Mouse (Mus musculus) lung, postnatal 4 days (tissue): Measurements from ENCODE around the gene Gm21750.
"Not testable (repeated sequence)": the region's sequence is repeated elsewhere in the genome, so short reads cannot be mapped to it uniquely, and the experiment has no call there.

Experiments used
- DNase-seq, 2 experiments: peaks; one replicate each; pipeline ENCODE4 v3.0.0; 2021

Gm21750 gene

GRCm38 (mm10) chr14:73660925-73661324, at the start of gene Gm21750:
Gm21750 (plus strand) TSS chr14:73661225.
- not testable (repeated sequence) for DNase-seq

GRCm38 (mm10) chr14:73614961-73615360, 46.1 kb upstream of the Gm21750 start:
- not testable (repeated sequence) for DNase-seq

DNA sequence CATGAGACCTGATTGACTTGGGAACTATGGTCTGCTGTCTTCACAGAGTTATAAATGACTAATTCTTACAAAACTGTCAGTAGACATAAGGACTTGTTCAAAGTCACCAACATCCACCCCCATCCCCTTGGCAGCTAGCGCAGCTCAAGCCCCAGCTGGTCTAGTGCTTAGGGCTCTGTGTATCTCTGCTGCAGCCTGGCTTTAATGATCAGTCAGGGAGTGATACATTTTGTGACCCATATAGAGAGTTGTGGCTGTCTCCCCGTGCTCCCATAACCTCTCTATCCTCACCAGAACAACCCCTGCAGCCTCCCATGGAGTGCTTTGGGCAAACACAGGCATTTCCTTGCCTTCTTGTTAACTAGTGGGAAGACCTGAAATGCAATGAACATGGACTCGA, 40.1 kb upstream of the Gm21750 start:
- DNase-seq: peak; percentile 21 to 78

DNA sequence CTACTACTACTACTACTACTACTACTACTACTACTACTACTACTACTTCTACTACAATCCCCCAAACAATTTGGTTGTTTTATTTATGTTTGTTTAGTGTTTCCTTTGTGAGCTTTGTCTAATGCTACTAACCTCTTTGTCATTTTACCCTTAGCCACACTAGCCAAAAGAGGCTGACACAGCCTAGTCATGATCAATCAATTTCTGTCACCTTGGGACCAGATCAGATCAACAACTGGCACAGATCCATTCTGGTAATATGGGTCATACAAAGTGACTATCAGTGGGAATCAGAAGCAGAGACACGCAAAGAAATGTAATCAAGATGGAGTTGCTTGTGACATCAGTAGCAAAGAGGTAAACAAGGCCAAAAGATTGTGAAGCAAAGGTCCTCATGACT, 38.0 kb upstream of the Gm21750 start:
- no peak for DNase-seq

- no peak for DNase-seq
Observed at GRCm38 (mm10) chr14:73625469-73625868, 35.6 kb upstream of the Gm21750 start.

DNA sequence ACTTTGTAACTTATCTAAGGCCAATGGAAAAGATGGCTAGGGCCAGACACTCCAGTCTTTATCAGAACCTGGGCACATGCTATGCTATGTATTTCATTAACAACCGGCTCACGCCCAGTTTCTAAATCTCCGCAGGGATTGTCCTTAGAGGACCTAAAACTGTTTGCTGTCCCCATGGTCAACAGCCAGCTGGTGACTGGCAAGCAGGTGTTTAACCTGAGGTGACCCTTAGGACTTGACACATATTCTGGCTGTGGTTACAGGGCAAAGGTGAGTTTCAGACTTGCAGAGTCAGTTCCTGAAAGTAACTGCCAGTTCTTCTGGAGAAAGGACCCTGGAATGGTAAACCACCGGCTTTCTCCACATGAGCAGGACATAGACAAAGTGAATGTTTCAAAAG, 29.5 kb upstream of the Gm21750 start:
- DNase-seq: no peak

- peak; percentile 17 to 41 for DNase-seq
Observed at GRCm38 (mm10) chr14:73632648-73633263, 28.3 kb upstream of the Gm21750 start.

GRCm38 (mm10) chr14:73634356-73634755, 26.7 kb upstream of the Gm21750 start:
- DNase-seq: no peak

DNA sequence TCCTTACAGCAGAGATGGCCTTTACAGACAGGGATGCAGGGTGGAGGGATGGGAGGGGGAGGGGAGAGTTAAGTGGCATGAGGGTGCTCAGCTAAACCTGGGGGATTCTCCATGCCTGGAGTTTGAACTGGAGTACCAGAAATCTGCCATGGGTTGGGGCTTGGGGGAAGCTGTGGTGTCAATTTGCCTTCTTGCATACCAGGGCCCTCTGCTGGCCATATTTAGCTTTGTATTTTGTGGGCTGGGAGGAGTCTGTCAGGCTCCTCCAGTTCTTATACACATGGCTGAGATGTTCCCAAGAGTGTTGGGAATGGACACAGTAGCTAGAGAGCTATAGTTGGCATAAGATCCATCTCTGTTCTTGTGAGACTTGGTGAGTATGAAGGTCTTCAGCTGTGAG, 23.6 kb upstream of the Gm21750 start:
- peak in 1 of 2 experiments; percentile 7 for DNase-seq

DNA sequence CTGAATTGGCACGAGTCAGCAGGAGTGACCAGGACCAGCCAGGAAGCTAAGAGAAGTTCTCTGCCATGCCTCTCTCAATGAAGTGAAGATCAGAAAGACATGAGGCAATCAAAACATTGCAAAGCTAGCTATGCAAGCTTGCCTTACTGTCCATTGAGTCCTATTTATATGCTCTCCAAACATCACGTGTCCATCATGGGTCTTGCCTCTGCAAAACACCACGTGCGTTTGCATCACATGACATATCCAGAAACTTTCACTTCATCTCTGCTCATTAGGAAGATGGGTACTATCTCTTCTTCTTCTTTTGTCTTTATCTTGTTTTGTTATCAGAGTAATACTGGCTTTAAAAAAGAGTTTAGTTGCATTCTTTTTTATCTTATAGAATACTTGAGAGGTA, 10.8 kb upstream of the Gm21750 start:
- DNase-seq: no peak

- no peak for DNase-seq
Observed at GRCm38 (mm10) chr14:73670091-73670490, 9.1 kb downstream of the Gm21750 start.

DNA sequence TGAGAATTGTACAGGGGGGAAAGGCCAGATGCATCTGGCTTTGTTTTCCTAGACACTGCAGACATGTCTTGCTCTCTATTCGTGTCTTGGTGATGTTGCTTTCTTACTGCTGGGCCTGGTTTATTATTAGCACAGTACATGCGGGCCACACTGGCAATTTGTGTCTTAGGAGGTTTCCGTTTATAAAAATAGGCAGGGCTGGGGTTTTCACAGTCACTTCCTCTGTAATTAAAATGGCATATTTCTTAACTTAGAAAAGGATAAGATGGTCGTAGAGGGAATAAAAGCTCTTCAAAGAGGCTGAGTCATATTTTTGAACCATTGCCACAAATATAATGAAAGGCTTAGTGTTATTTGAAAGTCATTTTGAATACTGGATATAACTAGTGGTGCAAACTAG, 26.7 kb downstream of the Gm21750 start:
- no peak for DNase-seq

- DNase-seq: no peak
Observed at GRCm38 (mm10) chr14:73688427-73688826, 27.4 kb downstream of the Gm21750 start.

DNA sequence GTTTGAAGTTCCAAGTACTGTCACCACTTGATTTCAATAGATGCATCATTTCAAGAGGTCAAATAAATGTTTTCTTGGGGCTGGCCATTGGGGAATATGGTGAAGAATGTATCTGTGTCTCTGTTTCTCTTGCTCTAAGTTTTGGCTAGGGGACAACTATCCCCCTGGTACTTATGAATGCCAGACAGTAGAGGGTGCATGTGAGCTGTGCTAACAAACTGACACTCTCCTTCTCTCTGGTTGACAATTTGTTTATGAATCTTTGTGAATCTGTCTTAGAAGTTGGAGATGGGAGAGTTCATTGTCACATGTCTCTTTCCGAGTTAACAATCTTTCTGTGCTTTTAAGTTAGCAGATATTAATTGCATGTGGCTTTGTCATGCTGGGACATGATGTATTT, 39.2 kb downstream of the Gm21750 start:
- DNase-seq: peak in 1 of 2 experiments; percentile 7

DNA sequence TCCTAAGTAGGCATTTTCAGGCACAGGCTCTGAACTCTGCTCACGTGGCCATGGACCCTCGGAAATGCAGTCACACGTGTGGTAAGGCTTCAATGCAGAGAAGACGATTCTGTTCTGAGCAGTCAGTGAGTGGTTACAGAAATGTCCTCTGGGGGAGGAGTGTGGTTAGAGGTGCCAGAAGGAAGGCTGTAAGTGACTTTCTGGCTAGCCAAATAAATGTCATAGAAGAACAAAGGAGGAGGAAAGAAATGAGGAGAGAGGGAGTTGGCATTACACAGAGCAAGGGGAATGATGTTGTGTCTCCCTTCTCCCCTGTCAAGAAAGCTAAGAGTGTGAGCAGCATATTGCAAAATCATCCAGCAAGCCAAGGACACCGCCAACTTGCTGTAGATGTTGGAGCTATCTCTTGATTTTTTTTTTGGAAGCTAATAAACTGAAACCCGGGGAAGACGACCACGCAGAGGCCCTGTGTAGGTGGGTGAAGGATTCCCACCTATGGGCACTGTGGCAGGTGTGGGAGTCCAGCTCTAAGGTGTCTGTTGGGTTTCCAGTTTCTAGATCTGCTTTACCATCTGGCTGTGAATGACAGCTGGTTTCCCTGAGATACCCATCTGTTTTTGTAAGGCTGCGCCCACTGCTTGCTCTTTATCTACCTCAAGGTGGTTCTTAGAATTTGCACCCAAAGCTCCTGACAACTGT, 48.5 kb downstream of the Gm21750 start:
- no peak for DNase-seq
